Mouse (Mus musculus) intestine, embryonic 14.5 days (tissue): Measurements from ENCODE around the gene Tulp4. TPM values are rescaled to one million over a fixed set of nuclear protein-coding genes. Genes with fewer than 3 reads are reported as not detected.

ENCODE experiments used
- ATAC-seq: fragments of 200-750 bp; cut with Nextera tagmentation; replicated peaks from 2 replicates; pipeline ENCODE4 v1.8.0; 2017; ENCODE audit warnings: low read depth, moderate number of reproducible peaks, moderate TSS enrichment, moderate library complexity; ENCODE audit not compliant: low FRiP score, low TSS enrichment
- DNase-seq: peaks from one replicate; pipeline ENCODE4 v3.0.0-alpha.2; 2018; ENCODE audit warnings: low spot score
- H3K27ac ChIP-seq: fragments of 300-500 bp; sonication (generic); 2 replicates; pipeline ENCODE4 v1.5.1; 2014; ENCODE audit warnings: low read depth, mild to moderate bottlenecking, control low read depth
- H3K27me3 ChIP-seq: fragments of 300-500 bp; sonication (generic); replicated peaks from 2 replicates; pipeline ENCODE4 v1.6.1; 2014; ENCODE audit warnings: low read length, control low read depth; ENCODE audit not compliant: control insufficient read depth, insufficient read depth
- H3K36me3 ChIP-seq: fragments of 300-500 bp; sonication (generic); 2 replicates; pipeline ENCODE4 v1.6.1; 2014; ENCODE audit warnings: low read length, control low read depth; ENCODE audit not compliant: control insufficient read depth, insufficient read depth
- H3K4me1 ChIP-seq: fragments of 300-500 bp; sonication (generic); replicated peaks from 2 replicates; pipeline ENCODE4 v1.6.1; 2014; ENCODE audit warnings: low read length, control low read depth, mixed read lengths; ENCODE audit not compliant: control insufficient read depth, insufficient read depth
- H3K4me2 ChIP-seq: fragments of 300-500 bp; sonication (generic); 2 replicates; pipeline ENCODE4 v1.6.1; 2014; ENCODE audit warnings: low read length
- H3K4me3 ChIP-seq: fragments of 300-500 bp; sonication (generic); 2 replicates; pipeline ENCODE4 v1.5.1; 2014; ENCODE audit warnings: low read depth, low read length, control low read depth, mixed read lengths
- H3K9ac ChIP-seq: fragments of 300-500 bp; sonication (generic); 2 replicates; pipeline ENCODE4 v1.6.1; 2014; ENCODE audit warnings: mild to moderate bottlenecking, low read length
- H3K9me3 ChIP-seq: fragments of 300-500 bp; sonication (generic); 2 replicates; pipeline ENCODE4 v1.6.1; 2016; ENCODE audit warnings: low read length, control low read depth; ENCODE audit not compliant: control insufficient read depth
- WGBS: fragments of 180-500 bp; shearing (Covaris S2); extraction: QIAGEN DNeasy Blood & Tissue Kit; methylation state at CpG from one replicate; pipeline ENCODE4 v1.1.7; 2014; 5-methylcytosine and 5-hydroxymethylcytosine counted together
- polyA plus RNA-seq: library from polyadenylated mRNA; unstranded; fragments of >200 nt; fragmentation: Nextera tagmentation; extraction: Ambion mirVana; gene quantifications from 2 replicates; pipeline ENCODE4 v1.2.1, GENCODE M21; 2014

The Tulp4 gene
- polyA plus RNA-seq: 83.6 and 86.3 TPM in 2 replicates

DNA sequence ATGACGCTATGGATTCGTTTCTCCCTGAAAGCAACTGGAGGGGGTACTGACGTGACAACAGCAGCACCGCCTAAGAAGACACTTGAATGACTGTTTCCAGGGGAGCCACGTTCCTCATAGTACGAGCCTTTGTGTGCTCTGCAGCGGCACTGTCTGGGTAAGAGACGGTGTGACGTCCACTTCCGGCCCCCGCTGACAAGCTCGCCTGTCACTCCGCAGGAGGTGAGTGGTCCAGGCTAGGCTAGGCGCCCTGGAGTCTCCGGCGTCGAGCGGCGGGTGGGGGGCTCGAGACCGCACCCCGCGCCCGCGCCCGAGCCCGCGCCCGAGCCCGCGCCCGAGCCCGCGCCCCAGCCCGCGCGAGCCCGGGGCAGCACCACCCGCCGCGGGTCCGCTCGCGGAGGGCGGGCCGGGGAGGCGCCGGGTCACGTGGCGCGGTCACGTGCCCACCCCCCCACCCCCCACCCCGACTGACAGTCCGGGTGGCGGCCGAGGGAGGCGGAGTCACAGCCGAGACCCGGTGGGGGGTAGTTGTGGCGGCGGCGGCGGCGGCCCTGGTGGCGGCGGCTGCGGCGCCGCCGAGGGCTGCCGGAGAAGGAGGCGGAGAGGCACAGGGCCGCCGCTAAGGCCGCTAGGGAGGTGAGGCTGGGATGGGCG lies at the start of gene Tulp4:
Gene Tulp4 (plus strand): TSS at position 77 of the 654 bp plus-strand sequence.
- peak within 1 kb of the TSS; percentile 81 for H3K27ac ChIP-seq
- peak within 1 kb of the TSS; percentile 77 for H3K4me3 ChIP-seq
- H3K4me1 ChIP-seq: peaks cover 17% of the 10 kb centered on the region
- under 1% methylated on average over 53 of the region's 76 CpGs for WGBS
- no peaks in the 10 kb centered on the region for H3K9me3 ChIP-seq
- peak within 1 kb of the TSS; percentile 87 for H3K9ac ChIP-seq
- ATAC-seq: peak; percentile 97
- no peaks in the 10 kb centered on the region; the same call in 1 of the 2 replicates for H3K36me3 ChIP-seq
- H3K27me3 ChIP-seq: 0 out of 2 replicates have a peak, but pooled peaks cover 3% of the 10 kb centered on the region
- H3K4me2 ChIP-seq: peak within 1 kb of the TSS; percentile 88
- peak; percentile 91 for DNase-seq

DNA sequence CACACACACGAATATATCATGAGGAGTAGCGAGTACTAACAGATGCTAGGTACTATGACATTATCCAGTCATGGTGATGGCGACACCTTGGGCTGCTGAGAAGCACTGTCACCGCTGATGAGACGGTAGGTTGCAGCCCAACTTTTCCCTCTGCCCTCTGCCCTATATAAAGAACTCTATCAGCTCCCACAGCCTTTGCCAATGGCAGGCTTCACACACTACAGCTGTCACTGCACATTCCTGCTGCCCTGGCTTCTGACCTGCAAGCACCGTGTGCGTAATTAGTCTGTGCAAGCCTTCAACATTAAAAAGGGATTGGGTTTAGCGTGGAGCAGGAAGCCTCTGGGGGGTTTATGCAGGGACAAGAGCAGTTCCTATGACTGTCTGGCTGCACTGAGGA lies 43.4 kb upstream of the Tulp4 start:
- H3K27me3 ChIP-seq: no peaks in the 10 kb centered on the region

DNA sequence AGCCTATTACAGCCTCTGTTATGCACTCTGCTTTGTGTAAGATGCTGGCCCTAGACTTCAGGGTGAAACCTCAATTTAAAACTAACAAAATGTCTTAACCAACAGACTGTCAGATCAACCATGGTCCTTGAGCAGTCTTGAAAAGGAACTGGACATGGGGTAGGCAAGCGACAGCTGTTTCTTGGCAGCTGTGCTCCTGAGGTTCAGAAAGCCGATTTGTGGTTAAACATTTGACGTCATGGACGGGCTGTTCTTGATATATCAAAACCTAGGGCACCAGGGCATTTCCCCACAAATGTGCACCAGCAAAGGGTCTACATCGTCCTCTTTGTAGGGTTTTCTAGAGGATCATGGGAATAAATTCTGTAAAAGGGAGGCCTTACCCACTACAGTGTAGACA lies 42.7 kb upstream of the Tulp4 start:
- H3K36me3 ChIP-seq: peaks cover 14% of the 10 kb centered on the region
- 94% methylated on average over 5 of the region's 5 CpGs for WGBS

More for the DNA sequence above, 43.4 kb upstream of the Tulp4 start:
- WGBS: 79% methylated on average over 8 of the region's 8 CpGs
- no peaks in the 10 kb centered on the region for H3K9me3 ChIP-seq
- ATAC-seq (no peak), DNase-seq (no peak)
- H3K9ac ChIP-seq: no peak overlapping the region
- no peak overlapping the region for H3K4me2 ChIP-seq
- peaks cover 14% of the 10 kb centered on the region for H3K36me3 ChIP-seq
- no peak overlapping the region for H3K27ac ChIP-seq
- no peaks in the 10 kb centered on the region for H3K4me1 ChIP-seq
- no peak overlapping the region for H3K4me3 ChIP-seq

DNA sequence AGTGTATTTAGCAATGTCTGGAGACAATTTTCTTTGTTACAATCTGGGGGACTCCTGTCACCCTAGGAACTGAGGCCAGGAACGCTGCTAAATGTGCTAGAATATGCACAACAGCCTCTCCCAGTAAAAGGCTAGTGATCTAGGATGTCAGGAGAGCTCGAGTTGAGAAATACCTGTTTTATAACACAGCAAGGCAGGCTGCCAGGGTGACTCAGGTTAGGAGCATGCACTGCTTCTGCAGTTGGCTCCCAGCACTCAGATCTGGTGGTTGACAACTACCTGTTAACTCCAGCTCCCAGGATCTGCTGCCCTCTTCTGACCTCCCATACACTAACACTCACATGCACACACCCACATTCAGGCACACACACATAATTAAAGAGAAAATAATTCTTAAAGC lies 40.2 kb upstream of the Tulp4 start:
- 88% methylated on average over 2 of the region's 2 CpGs for WGBS
- Histone ChIP-seq H3K4me3 (no peak overlapping the region), H3K27ac (no peak overlapping the region), H3K36me3 (peaks cover 19% of the 10 kb centered on the region), H3K9me3 (no peaks in the 10 kb centered on the region), H3K4me1 (no peaks in the 10 kb centered on the region), H3K4me2 (no peak overlapping the region), H3K9ac (no peak overlapping the region), H3K27me3 (no peaks in the 10 kb centered on the region)
- no peak for DNase-seq
- no peak for ATAC-seq

More for the DNA sequence above, 42.7 kb upstream of the Tulp4 start:
- H3K9me3 ChIP-seq: no peaks in the 10 kb centered on the region
- H3K4me3 ChIP-seq: no peak overlapping the region
- no peaks in the 10 kb centered on the region for H3K4me1 ChIP-seq
- H3K4me2 ChIP-seq: no peak overlapping the region
- ATAC-seq: no peak
- no peak for DNase-seq
- H3K9ac ChIP-seq: no peak overlapping the region
- H3K27me3 ChIP-seq: no peaks in the 10 kb centered on the region
- H3K27ac ChIP-seq: no peak overlapping the region

DNA sequence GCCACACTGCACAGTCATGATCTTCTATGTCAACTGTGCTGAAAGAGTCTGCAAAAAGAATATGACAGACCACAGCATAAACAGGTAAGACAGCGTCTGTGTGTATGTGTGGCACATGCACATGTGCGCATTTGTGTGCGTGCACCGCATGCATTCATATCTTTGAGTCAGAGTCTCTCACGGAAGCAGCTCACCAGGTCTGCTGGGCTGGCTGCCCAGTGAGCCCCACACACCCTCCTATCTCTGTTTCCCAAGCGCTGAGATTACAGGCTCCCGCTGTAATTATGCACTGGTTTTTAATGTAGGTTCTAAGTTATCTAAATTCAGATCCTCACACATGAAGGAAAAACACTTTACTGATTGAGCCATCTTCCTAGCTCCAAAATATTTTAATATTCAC lies 38.6 kb upstream of the Tulp4 start:
- no peak overlapping the region for H3K4me3 ChIP-seq
- H3K27me3 ChIP-seq: no peaks in the 10 kb centered on the region
- no peak overlapping the region for H3K4me2 ChIP-seq
- H3K4me1 ChIP-seq: no peaks in the 10 kb centered on the region
- H3K9ac ChIP-seq: no peak overlapping the region
- no peaks in the 10 kb centered on the region for H3K9me3 ChIP-seq
- no peak for ATAC-seq
- H3K36me3 ChIP-seq: peaks cover 31% of the 10 kb centered on the region
- H3K27ac ChIP-seq: no peak overlapping the region
- DNase-seq: no peak
- WGBS: 92% methylated on average over 7 of the region's 7 CpGs

DNA sequence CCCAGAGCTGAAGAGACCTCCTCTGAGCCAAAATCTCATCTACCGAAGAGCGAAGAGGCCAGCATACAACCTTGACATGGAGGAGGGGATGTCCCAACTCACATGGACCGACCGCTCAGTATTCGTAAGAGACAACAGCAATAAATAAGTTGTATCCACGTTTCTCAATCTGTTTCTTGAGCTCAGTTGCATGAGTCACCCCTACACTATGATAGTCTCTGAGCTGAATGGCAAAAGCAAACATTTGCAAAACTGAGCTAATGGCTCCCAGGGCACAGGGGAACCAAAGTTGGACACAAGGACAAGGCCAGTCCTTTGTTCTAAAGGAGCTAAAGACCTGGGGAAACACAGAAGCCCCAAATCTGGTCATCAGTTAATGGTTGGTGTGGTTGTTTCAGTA lies 36.4 kb upstream of the Tulp4 start:
- no peak overlapping the region for H3K4me3 ChIP-seq
- DNase-seq (no peak), ATAC-seq (no peak)
- no peak overlapping the region for H3K4me2 ChIP-seq
- 86% methylated on average over 6 of the region's 6 CpGs for WGBS
- H3K36me3 ChIP-seq: peaks cover 31% of the 10 kb centered on the region
- no peaks in the 10 kb centered on the region for H3K27me3 ChIP-seq
- no peak overlapping the region for H3K27ac ChIP-seq
- H3K9ac ChIP-seq: no peak overlapping the region
- H3K4me1 ChIP-seq: no peaks in the 10 kb centered on the region
- H3K9me3 ChIP-seq: no peaks in the 10 kb centered on the region

DNA sequence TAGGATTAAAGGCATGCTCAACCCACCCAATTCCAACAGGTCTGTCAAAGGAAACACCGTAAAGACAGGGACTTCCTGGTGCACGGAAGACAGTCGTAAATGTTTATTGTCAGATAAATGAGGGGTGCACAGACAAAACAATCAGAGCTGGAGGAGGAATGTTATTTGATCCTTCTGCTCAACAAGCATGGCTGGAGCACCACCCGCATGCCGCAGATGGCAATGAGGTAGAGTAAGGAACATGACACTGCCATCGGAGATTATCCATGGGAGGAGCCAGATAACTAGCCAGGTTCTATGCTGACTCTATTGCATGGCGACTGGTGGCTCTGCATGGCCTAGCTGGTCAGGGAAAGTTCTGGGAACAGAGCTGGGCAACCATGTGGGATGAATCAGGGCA lies 32.8 kb upstream of the Tulp4 start:
- ATAC-seq (0 out of 2 replicates have a peak, but pooled peaks have one; percentile 40), DNase-seq (no peak)
- WGBS: 41% methylated on average over 7 of the region's 7 CpGs
- H3K9me3 ChIP-seq: no peaks in the 10 kb centered on the region
- no peak overlapping the region for H3K9ac ChIP-seq
- H3K4me2 ChIP-seq: no peak overlapping the region
- H3K27me3 ChIP-seq: no peaks in the 10 kb centered on the region
- peaks cover 30% of the 10 kb centered on the region for H3K36me3 ChIP-seq
- no peaks in the 10 kb centered on the region for H3K4me1 ChIP-seq
- H3K4me3 ChIP-seq: no peak overlapping the region
- H3K27ac ChIP-seq: no peak overlapping the region

DNA sequence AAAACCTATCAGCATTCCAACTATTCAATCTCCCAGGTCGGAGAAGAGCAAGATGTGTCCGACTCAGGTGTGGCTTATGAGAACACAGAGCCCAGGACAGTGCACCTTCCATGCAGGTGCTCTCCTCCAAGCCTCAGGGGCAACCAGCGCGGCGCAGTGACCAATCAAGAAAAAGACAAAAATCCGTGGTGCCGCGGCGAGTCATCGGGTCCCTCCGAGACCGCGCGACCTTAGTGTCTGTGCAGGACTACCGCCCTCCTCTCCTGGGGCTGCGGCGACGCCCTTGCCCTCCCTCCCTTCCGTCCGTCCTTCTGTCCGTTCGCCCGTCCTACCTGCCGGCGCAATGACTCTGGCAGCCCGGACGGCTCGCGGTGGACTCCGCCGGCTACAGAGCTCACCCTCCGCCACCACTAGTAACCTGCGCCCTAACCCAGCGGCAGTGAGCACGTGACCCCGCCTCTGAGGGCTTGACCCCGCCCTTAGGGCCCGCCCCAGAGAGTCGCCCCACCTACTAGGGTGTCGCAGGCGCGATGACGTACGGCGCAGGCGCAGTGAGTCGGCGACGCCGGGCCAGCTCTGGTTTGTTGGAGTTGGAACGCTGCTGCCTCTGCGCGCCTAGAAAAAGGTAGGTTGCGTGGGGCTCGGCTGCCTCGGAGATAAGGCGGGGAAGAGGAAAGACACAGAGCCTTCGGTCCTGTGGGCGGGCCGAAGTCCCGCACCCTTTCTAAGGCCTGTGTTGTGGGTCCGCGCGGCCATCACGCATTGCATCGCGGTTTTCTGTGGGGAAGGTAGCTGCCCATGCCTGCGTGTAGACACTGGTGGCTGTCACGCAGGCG lies 26.7 kb upstream of the Tulp4 start, which contains the start of the genes Serac1 and Gtf2h5:
Gene Serac1 (minus strand): TSS at position 455 of the 836 bp plus-strand sequence.
Gene Gtf2h5 (plus strand): TSS at position 500 of the 836 bp plus-strand sequence.
- H3K4me3 ChIP-seq: peak within 1 kb of the TSS; percentile 84
- peaks cover 18% of the 10 kb centered on the region for H3K36me3 ChIP-seq
- under 1% methylated on average over 70 of the region's 70 CpGs for WGBS
- ATAC-seq: peak; percentile 98
- peak; percentile 98 for DNase-seq
- H3K9me3 ChIP-seq: no peaks in the 10 kb centered on the region
- H3K4me2 ChIP-seq: peak within 1 kb of the TSS; percentile 85
- H3K9ac ChIP-seq: peak within 1 kb of the TSS; percentile 83
- no peaks in the 10 kb centered on the region for H3K27me3 ChIP-seq
- H3K4me1 ChIP-seq: peaks cover 9% of the 10 kb centered on the region; the same call in 1 of the 2 replicates
- peak within 1 kb of the TSS; percentile 79 for H3K27ac ChIP-seq
